Mouse (Mus musculus) hindlimb bud, embryonic 11.5 days (tissue): ENCODE data around the gene Etfdh.
A peak's percentile ranks its signal among the peaks of the same experiment; 100 is the strongest.

Source experiments
- DNase-seq: peaks from one replicate; pipeline ENCODE4 v3.0.0-alpha.2; 2012; ENCODE audit warnings: low read depth, low spot score; ENCODE audit errors: extremely low spot score

Gene Etfdh

DNA sequence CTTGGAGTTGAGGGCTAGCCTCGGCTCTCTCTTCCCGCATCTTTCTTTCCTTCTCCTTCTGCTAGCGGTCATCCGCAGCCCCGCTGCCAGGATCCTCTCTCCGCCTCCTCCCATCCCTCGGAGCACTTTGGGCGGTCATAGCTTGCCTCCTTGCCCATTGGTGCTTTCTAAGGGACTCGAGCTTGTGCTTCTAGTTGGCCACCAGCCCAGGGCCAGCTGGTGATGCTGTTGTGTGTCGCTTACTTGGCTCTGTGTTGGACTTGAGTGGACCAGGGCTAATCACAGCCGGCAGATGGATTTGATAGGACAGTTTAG lies at the start of gene Etfdh:
Gene Etfdh, minus strand, starts transcription at position 85 of the 315 bp plus-strand sequence.
- DNase-seq = peak; percentile 24

- DNase-seq = no peak
Observed at GRCm38 (mm10) chr3:79676411-79676810, 47.1 kb upstream of the Etfdh start.

GRCm38 (mm10) chr3:79674641-79675040 lies 45.3 kb upstream of the Etfdh start:
- no peak for DNase-seq

GRCm38 (mm10) chr3:79673082-79673481 lies 43.8 kb upstream of the Etfdh start:
- peak; percentile 57 for DNase-seq

DNA sequence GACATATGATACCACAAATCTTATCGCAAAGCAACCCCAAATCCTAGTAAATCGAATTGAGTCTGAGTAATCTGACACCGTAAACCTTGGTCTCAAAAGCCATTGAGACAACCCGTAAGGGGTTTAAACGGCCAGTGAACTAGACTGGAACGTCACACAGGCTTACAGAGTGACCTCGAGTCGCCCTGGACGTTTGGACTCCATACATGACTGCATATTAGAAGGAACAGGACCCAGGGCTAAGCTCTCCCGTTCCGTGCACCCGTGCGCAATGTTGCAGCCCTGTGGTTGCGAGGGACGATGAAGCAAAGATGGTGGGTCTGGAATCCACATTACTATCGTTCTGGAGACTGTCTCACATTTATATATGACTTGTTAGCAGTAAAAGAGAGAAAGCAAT lies 42.9 kb upstream of the Etfdh start:
- no peak for DNase-seq

GRCm38 (mm10) chr3:79670556-79670955 lies 41.3 kb upstream of the Etfdh start:
- no peak for DNase-seq

- peak; percentile 46 for DNase-seq
Observed at GRCm38 (mm10) chr3:79664787-79665408, 35.6 kb upstream of the Etfdh start.

DNA sequence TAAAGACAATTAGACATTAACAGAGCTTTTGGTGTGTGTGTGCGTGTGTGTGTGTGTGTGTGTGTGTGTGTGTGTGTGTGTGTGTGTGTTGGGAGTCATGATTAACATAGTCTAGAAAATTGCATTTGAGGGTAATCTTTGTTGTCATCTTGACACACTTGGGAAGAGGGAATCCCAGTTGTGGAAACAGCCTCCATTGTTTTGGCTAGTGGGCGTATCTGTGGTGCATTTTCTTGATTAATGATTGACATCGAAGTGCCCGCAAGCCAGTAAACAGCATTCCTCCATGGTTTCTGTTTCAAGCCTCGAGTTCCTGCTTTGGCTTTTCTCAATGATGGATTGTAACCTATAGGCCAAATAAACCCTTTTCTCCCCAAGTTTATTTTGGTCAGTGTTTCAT lies 27.4 kb upstream of the Etfdh start:
- DNase-seq = no peak

- DNase-seq = no peak
Observed at GRCm38 (mm10) chr3:79652129-79652528, 22.8 kb upstream of the Etfdh start.

- peak; percentile 100 for DNase-seq
Observed at GRCm38 (mm10) chr3:79628561-79629415, 512 bp downstream of the Etfdh start, which contains the start of gene 4930579G24Rik. Gene 4930579G24Rik (plus strand): TSS chr3:79629079.

GRCm38 (mm10) chr3:79628182-79628560 lies 1.1 kb downstream of the Etfdh start:
- DNase-seq = no peak

DNA sequence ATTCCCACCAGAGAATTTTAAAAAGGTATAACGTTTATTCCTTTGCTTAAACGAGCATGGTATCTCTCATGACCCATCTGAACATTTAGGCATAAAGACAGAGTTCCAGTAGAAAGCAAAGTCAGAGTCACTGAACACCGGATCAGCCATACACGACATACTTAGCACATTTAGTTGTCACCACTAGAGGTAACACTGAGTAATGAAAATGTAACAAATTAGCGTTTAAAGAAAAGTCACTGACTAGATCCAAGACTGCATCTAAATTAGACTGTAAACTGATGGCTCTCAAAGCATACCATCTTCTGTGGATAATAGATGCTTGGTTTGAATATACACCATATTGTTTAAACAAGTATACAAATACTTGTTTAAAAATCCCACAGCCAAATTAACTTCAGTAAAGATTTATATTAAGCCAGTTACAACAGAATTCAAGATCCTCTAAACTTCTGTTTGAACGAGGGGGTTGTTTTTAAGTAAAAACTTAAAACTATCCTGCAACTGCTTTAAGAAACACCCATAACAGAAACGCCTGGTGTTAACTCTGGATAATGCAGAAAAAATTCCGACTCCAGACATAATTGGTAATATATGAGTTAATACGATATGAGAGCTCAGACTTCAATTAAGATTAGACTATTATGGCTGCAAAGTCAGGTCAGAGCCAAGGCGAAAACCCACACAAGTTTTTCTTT lies 1.7 kb downstream of the Etfdh start:
- DNase-seq = no peak

DNA sequence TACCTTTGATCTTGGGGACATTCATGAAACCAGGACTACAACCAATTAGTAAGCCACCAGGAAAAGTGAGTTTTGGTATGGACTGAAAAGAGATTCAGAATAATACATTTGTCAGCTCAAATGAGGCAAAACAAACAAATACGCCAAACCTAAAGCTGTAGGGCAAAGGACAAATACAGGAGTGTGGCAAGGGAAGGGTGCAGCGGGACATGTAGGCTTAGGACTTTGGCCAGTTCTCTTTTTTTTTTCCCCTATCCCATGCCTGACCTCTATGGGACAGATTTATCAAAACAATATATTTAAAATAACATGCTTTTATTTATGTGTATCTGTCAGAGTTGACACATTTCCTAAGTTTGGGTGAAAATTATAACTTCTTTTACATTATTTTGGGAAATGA lies 19.4 kb downstream of the Etfdh start:
- no peak for DNase-seq

- no peak for DNase-seq
Observed at GRCm38 (mm10) chr3:79595468-79595867, 33.8 kb downstream of the Etfdh start.

GRCm38 (mm10) chr3:79591793-79592471 lies 37.4 kb downstream of the Etfdh start:
- no peak for DNase-seq

- DNase-seq = peak; percentile 46
Observed at GRCm38 (mm10) chr3:79590863-79591792, 38.2 kb downstream of the Etfdh start, which contains the start of gene Ppid. Gene Ppid (plus strand): TSS chr3:79591342.

DNA sequence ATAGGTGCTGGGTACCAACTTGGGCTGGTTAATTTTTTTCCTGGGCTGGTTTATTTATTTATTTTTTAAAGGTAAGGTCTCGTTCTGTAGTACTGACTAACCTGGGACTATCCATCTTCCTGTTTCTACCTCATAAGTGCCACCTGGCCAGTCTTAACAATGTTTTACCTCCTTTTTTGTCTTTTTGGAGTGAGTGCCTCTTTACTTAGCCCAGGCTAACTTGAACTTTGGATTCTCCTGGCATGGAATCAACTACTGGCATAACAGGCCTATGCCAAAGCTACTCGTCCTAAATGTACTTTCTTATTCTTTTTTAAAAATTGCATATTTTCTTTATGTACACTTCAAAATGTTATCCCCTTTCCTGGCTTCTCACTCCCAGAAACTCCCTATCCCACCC lies 39.6 kb downstream of the Etfdh start:
- no peak for DNase-seq

DNA sequence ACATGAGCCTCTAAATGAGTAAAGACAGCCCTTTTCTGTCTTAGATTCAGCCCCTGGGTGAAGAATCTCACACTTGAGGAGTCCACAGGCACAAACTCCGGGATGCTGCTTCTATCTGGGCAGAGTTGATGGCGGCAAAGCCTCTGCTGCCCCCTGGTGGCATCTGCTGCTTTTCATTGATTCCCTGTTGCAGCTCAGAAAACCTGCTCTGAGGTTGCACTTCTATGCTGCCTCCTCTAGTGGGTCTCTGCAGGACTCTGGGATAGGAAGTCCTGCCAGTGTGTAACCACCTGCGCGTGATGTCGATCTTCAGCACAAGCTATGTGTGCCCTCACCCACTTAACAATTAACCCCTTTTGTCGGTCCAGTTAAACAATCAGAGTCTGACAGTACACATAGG lies 42.5 kb downstream of the Etfdh start:
- DNase-seq = peak; percentile 77

- DNase-seq = no peak
Observed at GRCm38 (mm10) chr3:79579891-79580575, 49.3 kb downstream of the Etfdh start.

DNA sequence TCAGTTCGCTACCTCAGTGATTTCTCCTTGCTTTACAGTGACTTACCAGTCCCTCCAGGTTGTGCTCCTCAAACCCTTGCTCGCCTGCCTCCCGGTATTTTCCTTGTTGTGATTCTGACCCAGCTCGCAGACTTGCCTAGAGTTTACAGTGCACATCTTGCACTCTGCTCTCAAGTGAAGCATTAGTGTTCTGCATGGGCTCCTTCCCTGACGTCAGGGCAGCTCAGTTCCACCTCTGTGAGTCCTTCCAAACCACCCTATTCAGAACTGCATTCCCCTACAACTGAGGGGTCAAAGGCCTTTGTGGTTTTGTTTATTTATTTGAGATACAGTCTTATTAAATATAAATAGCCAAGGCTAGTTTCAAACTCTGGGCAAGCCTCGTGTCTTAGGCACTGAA lies 51.1 kb downstream of the Etfdh start:
- no peak for DNase-seq
